Mouse (Mus musculus) heart, embryonic 16.5 days (tissue): ENCODE measurements at regions not wholly inside any gene's neighbourhood (a gene's known extent, or its start where the extent isn't known, plus 50 kb on each side); places are given as distances from the start of the nearest gene placed in this dataset.
A peak's percentile ranks its signal among the peaks of the same experiment; 100 is the strongest.

ENCODE experiments used
- ATAC-seq: fragments of 200-750 bp; cut with Nextera tagmentation; replicated peaks from 2 replicates; pipeline ENCODE4 v1.8.0; 2017; ENCODE audit warnings: moderate number of reproducible peaks; ENCODE audit not compliant: insufficient read depth, low FRiP score; ENCODE audit errors: extremely low read depth
- H3K27ac ChIP-seq: fragments of 300-500 bp; sonication (generic); 2 replicates; pipeline ENCODE4 v1.5.1; 2014; ENCODE audit warnings: mild to moderate bottlenecking, low read length, control low read depth, moderate library complexity
- H3K27me3 ChIP-seq: fragments of 300-500 bp; sonication (generic); 2 replicates; pipeline ENCODE4 v1.6.1; 2014; ENCODE audit warnings: low read length, mixed read lengths; ENCODE audit not compliant: control insufficient read depth, insufficient read depth
- H3K36me3 ChIP-seq: fragments of 300-500 bp; sonication (generic); 2 replicates; pipeline ENCODE4 v1.6.1; 2014; ENCODE audit not compliant: control insufficient read depth, insufficient read depth
- H3K4me1 ChIP-seq: fragments of 300-500 bp; sonication (generic); 2 replicates; pipeline ENCODE4 v1.6.1; 2014; ENCODE audit warnings: low read length, mixed read lengths; ENCODE audit not compliant: control insufficient read depth, insufficient read depth
- H3K4me2 ChIP-seq: fragments of 300-500 bp; sonication (generic); 2 replicates; pipeline ENCODE4 v1.6.1; 2014; ENCODE audit warnings: low read depth, mild to moderate bottlenecking, control low read depth, low read length
- H3K4me3 ChIP-seq: fragments of 300-500 bp; sonication (generic); 2 replicates; pipeline ENCODE4 v1.5.1; 2014; ENCODE audit warnings: mild to moderate bottlenecking, control low read depth, low read length
- H3K9ac ChIP-seq: fragments of 300-500 bp; sonication (generic); 2 replicates; pipeline ENCODE4 v1.6.1; 2014; ENCODE audit warnings: low read length, control low read depth
- H3K9me3 ChIP-seq: fragments of 300-500 bp; sonication (generic); replicated peaks from 2 replicates; pipeline ENCODE4 v1.6.1; 2016; ENCODE audit warnings: low read length; ENCODE audit not compliant: control insufficient read depth
- WGBS: fragments of 180-500 bp; shearing (Covaris S2); extraction: QIAGEN DNeasy Blood & Tissue Kit; methylation state at CpG from one replicate; pipeline ENCODE4 v1.1.7; 2014; 5-methylcytosine and 5-hydroxymethylcytosine counted together

- H3K9me3 ChIP-seq, result peaks cover 2% of the 10 kb centered on the region; the same call in 1 of the 2 replicates
- no peaks in the 10 kb centered on the region for H3K36me3 ChIP-seq
- no peaks in the 10 kb centered on the region for H3K27me3 ChIP-seq
- H3K4me2 ChIP-seq, result no peak overlapping the region
- no peak for ATAC-seq
- no peak overlapping the region for H3K4me3 ChIP-seq
- H3K4me1 ChIP-seq, result no peaks in the 10 kb centered on the region
- no peak overlapping the region for H3K9ac ChIP-seq
- H3K27ac ChIP-seq, result no peak overlapping the region
These were observed 216.6 kb downstream of the Col12a1 start for GRCm38 (mm10) chr9:79502034-79502433.

- Histone ChIP-seq H3K9me3 (no peaks in the 10 kb centered on the region), H3K4me3 (no peak overlapping the region), H3K27ac (no peak overlapping the region), H3K9ac (no peak overlapping the region), H3K27me3 (no peaks in the 10 kb centered on the region), H3K4me2 (no peak overlapping the region), H3K36me3 (no peaks in the 10 kb centered on the region), H3K4me1 (peaks cover 8% of the 10 kb centered on the region)
- no peak for ATAC-seq
- 78% methylated on average over 7 of the region's 7 CpGs for WGBS
These were observed 202.2 kb downstream of the Col12a1 start for GRCm38 (mm10) chr9:79516384-79516783.

GRCm38 (mm10) chr9:79517461-79517860 lies 201.2 kb downstream of the Col12a1 start:
- Histone ChIP-seq H3K4me2 (no peak overlapping the region), H3K9me3 (no peaks in the 10 kb centered on the region), H3K9ac (no peak overlapping the region), H3K27ac (peak overlapping the region; percentile 29; the same call in 1 of the 2 replicates), H3K27me3 (no peaks in the 10 kb centered on the region), H3K4me1 (peaks cover 8% of the 10 kb centered on the region), H3K4me3 (no peak overlapping the region), H3K36me3 (no peaks in the 10 kb centered on the region)
- no peak for ATAC-seq
- WGBS, result 70% methylated on average over 5 of the region's 5 CpGs

GRCm38 (mm10) chr9:79518640-79519039 lies 200.0 kb downstream of the Col12a1 start:
- peak; percentile 88 for ATAC-seq
- Histone ChIP-seq H3K27me3 (no peaks in the 10 kb centered on the region), H3K36me3 (no peaks in the 10 kb centered on the region), H3K4me3 (0 out of 2 replicates have a peak overlapping the region, but pooled peaks have one; percentile 18), H3K9me3 (no peaks in the 10 kb centered on the region), H3K9ac (peak overlapping the region; percentile 29; the same call in 1 of the 2 replicates), H3K4me1 (peaks cover 8% of the 10 kb centered on the region), H3K4me2 (peak overlapping the region; percentile 40; the same call in 1 of the 2 replicates), H3K27ac (peak overlapping the region; percentile 91)
- WGBS, result 48% methylated on average over 1 of the region's 1 CpGs

GRCm38 (mm10) chr9:79520498-79520897 lies 198.1 kb downstream of the Col12a1 start:
- Histone ChIP-seq H3K4me2 (no peak overlapping the region), H3K36me3 (no peaks in the 10 kb centered on the region), H3K4me3 (no peak overlapping the region), H3K27ac (no peak overlapping the region), H3K9ac (no peak overlapping the region), H3K27me3 (no peaks in the 10 kb centered on the region), H3K4me1 (peaks cover 8% of the 10 kb centered on the region), H3K9me3 (no peaks in the 10 kb centered on the region)
- WGBS, result 80% methylated on average over 2 of the region's 2 CpGs
- ATAC-seq, result no peak

- no peak overlapping the region for H3K27ac ChIP-seq
- no peaks in the 10 kb centered on the region for H3K27me3 ChIP-seq
- H3K4me3 ChIP-seq, result no peak overlapping the region
- H3K4me1 ChIP-seq, result peaks cover 8% of the 10 kb centered on the region
- H3K9me3 ChIP-seq, result no peaks in the 10 kb centered on the region
- no peak for ATAC-seq
- H3K9ac ChIP-seq, result no peak overlapping the region
- no peaks in the 10 kb centered on the region for H3K36me3 ChIP-seq
- H3K4me2 ChIP-seq, result no peak overlapping the region
- WGBS, result 92% methylated on average over 4 of the region's 4 CpGs
These were observed 195.6 kb downstream of the Col12a1 start for GRCm38 (mm10) chr9:79523054-79523453.

GRCm38 (mm10) chr9:79525000-79525399 lies 193.6 kb downstream of the Col12a1 start:
- ATAC-seq, result no peak
- no peaks in the 10 kb centered on the region for H3K27me3 ChIP-seq
- no peaks in the 10 kb centered on the region for H3K36me3 ChIP-seq
- no peak overlapping the region for H3K27ac ChIP-seq
- no peaks in the 10 kb centered on the region for H3K4me1 ChIP-seq
- no peaks in the 10 kb centered on the region for H3K9me3 ChIP-seq
- no peak overlapping the region for H3K4me2 ChIP-seq
- H3K9ac ChIP-seq, result no peak overlapping the region
- H3K4me3 ChIP-seq, result no peak overlapping the region

- 56% methylated on average over 6 of the region's 6 CpGs for WGBS
These were observed 192.2 kb downstream of the Col12a1 start for GRCm38 (mm10) chr9:79526390-79526789.

DNA sequence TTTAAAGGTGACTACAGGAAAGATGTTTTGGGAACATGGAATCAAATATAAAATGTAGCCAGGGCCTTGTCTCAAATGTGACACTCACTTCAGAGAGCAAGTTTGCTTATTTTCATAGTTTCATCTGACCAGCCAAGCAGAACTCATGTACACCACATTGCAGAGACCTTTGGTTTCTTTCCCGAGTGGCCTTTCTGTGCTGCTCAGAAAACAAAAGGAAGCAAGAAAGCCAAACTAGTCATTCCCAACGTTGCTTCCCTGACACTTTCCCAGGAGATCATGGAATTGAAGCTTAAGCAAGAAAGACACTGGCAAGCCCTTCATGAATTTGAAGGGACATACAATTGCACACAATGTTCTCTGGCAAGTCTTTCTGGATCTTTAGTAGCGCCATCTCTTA lies 191.3 kb downstream of the Col12a1 start:
- Histone ChIP-seq H3K4me2 (no peak overlapping the region), H3K36me3 (no peaks in the 10 kb centered on the region), H3K9ac (no peak overlapping the region), H3K9me3 (no peaks in the 10 kb centered on the region), H3K27ac (no peak overlapping the region), H3K4me3 (no peak overlapping the region), H3K27me3 (no peaks in the 10 kb centered on the region), H3K4me1 (no peaks in the 10 kb centered on the region)
- ATAC-seq, result no peak
- 69% methylated on average over 3 of the region's 3 CpGs for WGBS

More at GRCm38 (mm10) chr9:79526390-79526789, 192.2 kb downstream of the Col12a1 start:
- H3K4me1 ChIP-seq, result no peaks in the 10 kb centered on the region
- no peaks in the 10 kb centered on the region for H3K9me3 ChIP-seq
- no peaks in the 10 kb centered on the region for H3K36me3 ChIP-seq
- H3K9ac ChIP-seq, result no peak overlapping the region
- H3K4me3 ChIP-seq, result no peak overlapping the region
- ATAC-seq, result no peak
- no peak overlapping the region for H3K27ac ChIP-seq
- no peaks in the 10 kb centered on the region for H3K27me3 ChIP-seq
- H3K4me2 ChIP-seq, result no peak overlapping the region
